Mouse (Mus musculus): ENCODE data around the gene Gm17364. TPM values are rescaled to one million over a fixed set of nuclear protein-coding genes. Genes with fewer than 3 reads are reported as not detected.
"Not testable (repeated sequence)": the region's sequence is repeated elsewhere in the genome, so short reads cannot be mapped to it uniquely, and the experiment has no call there.

Gene Gm17364
- polyA plus RNA-seq, 1 experiment from 2014 or later = not detected

- Histone ChIP-seq H3K27ac (no peak overlapping the region), H3K9ac (no peak overlapping the region), H3K4me1 (replicated peaks) (no peaks in the 10 kb centered on the region), H3K4me3 (replicated peaks) (no peak overlapping the region), H3K4me2 (replicated peaks) (no peak overlapping the region), H3K36me3 (no peaks in the 10 kb centered on the region), H3K27me3 (replicated peaks) (no peaks in the 10 kb centered on the region), H3K9me3 (no peaks in the 10 kb centered on the region)
- 28% methylated on average over 5 of the region's 5 CpGs for WGBS
- peak; percentile 58 for ATAC-seq
These were observed 9.5 kb upstream of the Gm17364 start for GRCm38 (mm10) chr13:41283256-41283655.

GRCm38 (mm10) chr13:41280696-41281095 is 6.9 kb upstream of the Gm17364 start:
- Histone ChIP-seq H3K27ac (no peak overlapping the region), H3K4me2 (replicated peaks) (no peak overlapping the region), H3K4me1 (replicated peaks) (no peaks in the 10 kb centered on the region), H3K9ac (no peak overlapping the region), H3K27me3 (replicated peaks) (no peaks in the 10 kb centered on the region), H3K9me3 (no peaks in the 10 kb centered on the region), H3K36me3 (no peaks in the 10 kb centered on the region), H3K4me3 (replicated peaks) (no peak overlapping the region)
- ATAC-seq = no peak
- WGBS = 70% methylated on average over 5 of the region's 5 CpGs

DNA sequence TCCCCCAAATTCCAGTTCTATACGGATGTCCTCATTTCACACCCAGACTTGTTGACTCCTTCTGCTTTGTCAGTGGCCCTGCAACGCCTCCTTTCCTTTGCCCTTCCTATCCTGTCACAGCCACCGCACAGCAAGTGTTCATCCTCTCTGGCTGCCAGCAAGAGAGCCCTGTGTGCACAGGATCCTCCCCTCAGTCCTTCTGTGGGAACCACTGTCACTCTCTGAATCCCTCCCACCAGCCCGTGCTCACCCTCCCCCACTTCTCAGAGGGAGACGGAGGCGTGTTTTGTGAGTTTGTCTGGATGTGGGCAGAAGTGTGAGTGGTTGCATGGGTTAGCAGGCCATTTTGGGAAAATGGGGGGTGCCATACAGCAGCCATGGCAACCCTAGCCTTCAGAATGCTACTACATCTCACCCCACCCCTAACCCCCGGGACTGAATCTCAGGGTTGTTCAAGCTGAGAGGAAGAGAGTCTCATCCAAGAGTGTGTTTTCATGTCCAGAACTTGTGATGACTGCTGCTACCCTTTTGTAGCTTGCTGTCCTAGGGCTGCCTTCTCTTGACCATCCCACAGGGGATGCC is 5.9 kb downstream of the Gm17364 start:
- H3K4me1 ChIP-seq (replicated peaks) = no peaks in the 10 kb centered on the region
- H3K27ac ChIP-seq = no peak overlapping the region
- H3K36me3 ChIP-seq = no peaks in the 10 kb centered on the region
- no peak for ATAC-seq
- WGBS = 40% methylated on average over 7 of the region's 7 CpGs
- no peak overlapping the region for H3K4me2 ChIP-seq (replicated peaks)
- H3K9me3 ChIP-seq = no peaks in the 10 kb centered on the region
- H3K27me3 ChIP-seq (replicated peaks) = no peaks in the 10 kb centered on the region
- H3K4me3 ChIP-seq (replicated peaks) = no peak overlapping the region
- no peak overlapping the region for H3K9ac ChIP-seq

DNA sequence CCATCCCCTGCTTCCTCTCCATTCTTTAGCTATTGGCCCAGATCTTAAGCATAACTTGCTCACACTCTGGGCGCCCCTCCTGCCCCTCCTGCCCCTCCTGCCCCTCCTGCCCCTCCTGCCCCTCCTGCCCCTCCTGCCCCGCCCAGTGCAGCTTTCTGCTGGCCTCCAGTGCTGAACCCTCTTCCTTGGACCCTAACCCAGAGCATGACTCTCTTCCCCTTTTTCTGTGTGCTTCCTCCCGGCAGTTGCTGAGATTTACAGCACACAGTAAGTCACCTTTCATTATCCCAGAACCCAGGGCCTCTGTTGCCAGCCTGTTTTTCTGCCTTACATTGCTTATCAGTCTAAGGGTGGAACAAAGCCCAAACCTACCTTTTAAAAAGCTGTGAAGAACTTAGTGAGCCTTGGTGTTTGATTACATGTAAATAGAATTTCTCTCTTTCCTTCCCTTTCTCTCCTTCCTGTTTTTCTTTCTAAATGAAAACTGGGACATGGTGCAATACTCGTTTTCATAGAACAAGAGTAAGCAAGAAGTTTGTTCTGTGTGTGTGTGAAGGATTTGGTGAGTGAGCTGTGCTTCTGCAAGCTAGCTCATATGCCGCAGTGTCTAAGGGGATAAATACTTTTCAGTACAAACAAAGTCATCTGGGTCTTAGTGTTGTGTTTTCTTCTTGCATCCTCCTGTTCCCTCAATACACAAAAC is 10.3 kb downstream of the Gm17364 start:
- no peaks in the 10 kb centered on the region for H3K36me3 ChIP-seq
- no peaks in the 10 kb centered on the region for H3K4me1 ChIP-seq (replicated peaks)
- H3K27me3 ChIP-seq (replicated peaks) = no peaks in the 10 kb centered on the region
- no peak overlapping the region for H3K27ac ChIP-seq
- no peaks in the 10 kb centered on the region for H3K9me3 ChIP-seq
- ATAC-seq = no peak
- H3K4me2 ChIP-seq (replicated peaks) = no peak overlapping the region
- WGBS = 74% methylated on average over 5 of the region's 5 CpGs
- H3K9ac ChIP-seq = no peak overlapping the region
- H3K4me3 ChIP-seq (replicated peaks) = no peak overlapping the region

DNA sequence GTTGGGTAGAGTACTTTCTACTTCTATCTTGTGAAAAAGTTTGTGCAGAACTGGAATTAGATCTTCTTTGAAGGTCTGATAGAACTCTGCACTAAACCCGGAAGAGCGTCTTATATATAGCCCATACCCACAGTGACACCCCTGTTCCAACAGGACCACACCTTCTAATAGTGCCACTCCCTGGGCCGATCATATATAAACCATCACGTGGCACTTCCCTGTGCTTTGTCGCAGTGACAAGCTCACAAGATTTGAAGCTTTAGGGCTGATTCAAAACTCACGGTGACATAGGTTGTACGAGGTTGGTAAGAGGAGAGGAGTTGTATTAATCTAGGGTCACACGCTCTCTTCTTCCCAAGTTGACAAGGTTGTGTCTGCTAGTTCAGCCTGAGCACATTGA is 12.2 kb downstream of the Gm17364 start:
- H3K27me3 ChIP-seq (replicated peaks); H3K9ac ChIP-seq; H3K27ac ChIP-seq; H3K4me3 ChIP-seq (replicated peaks); H3K36me3 ChIP-seq; H3K4me2 ChIP-seq (replicated peaks); H3K9me3 ChIP-seq; H3K4me1 ChIP-seq (replicated peaks): not testable (repeated sequence)
- WGBS = 91% methylated on average over 8 of the region's 8 CpGs
- ATAC-seq = peak; percentile 51; the same call in 1 of the 2 replicates

DNA sequence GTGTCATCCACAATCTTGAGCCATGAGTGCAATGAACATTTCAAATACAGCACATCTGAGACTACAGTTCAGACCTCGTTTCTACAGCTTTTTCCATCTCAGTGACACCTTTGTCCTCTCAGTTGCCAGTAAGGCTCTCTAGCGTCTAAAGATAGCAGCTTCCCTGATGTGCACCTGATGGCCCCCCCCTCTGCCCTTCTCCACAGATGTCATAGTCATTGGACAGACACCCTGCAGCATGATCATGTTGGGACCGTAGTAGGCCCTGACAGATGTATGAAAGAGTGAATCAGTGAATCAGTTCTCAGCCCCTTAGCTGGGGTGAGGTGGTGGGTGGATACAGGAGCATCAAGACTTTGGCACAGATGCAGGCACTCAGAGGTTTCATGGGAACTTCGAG is 15.9 kb downstream of the Gm17364 start:
- no peak overlapping the region for H3K4me2 ChIP-seq (replicated peaks)
- no peaks in the 10 kb centered on the region for H3K36me3 ChIP-seq
- H3K27ac ChIP-seq = no peak overlapping the region
- no peaks in the 10 kb centered on the region for H3K27me3 ChIP-seq (replicated peaks)
- no peaks in the 10 kb centered on the region for H3K9me3 ChIP-seq
- H3K9ac ChIP-seq = no peak overlapping the region
- H3K4me1 ChIP-seq (replicated peaks) = no peaks in the 10 kb centered on the region
- ATAC-seq = no peak
- 83% methylated on average over 4 of the region's 4 CpGs for WGBS
- H3K4me3 ChIP-seq (replicated peaks) = no peak overlapping the region

DNA sequence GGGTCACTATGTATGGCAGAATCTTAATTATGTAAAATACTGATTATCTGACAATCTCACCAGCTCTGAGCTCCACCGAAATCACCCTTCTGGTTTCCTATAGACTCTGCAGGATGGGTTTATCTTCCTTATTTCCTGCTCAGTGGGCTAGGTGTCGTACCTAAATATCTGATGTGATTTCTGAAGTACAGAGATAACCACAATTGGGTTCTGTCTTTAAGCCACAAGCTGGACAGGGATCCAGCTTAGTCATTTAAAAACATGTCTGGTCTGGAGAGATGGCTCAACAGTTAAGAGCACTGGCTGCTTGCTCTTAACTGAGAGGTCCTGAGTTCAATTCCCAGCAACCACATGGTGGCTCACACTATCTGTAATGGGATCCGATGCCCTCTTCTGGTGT is 16.8 kb downstream of the Gm17364 start:
- Histone ChIP-seq H3K9ac (no peak overlapping the region), H3K36me3 (no peaks in the 10 kb centered on the region), H3K4me3 (replicated peaks) (no peak overlapping the region), H3K4me2 (replicated peaks) (no peak overlapping the region), H3K9me3 (no peaks in the 10 kb centered on the region), H3K27me3 (replicated peaks) (no peaks in the 10 kb centered on the region), H3K27ac (no peak overlapping the region), H3K4me1 (replicated peaks) (peaks cover under 1% of the 10 kb centered on the region; the same call in 1 of the 2 replicates)
- WGBS = 86% methylated on average over 3 of the region's 3 CpGs
- no peak for ATAC-seq

DNA sequence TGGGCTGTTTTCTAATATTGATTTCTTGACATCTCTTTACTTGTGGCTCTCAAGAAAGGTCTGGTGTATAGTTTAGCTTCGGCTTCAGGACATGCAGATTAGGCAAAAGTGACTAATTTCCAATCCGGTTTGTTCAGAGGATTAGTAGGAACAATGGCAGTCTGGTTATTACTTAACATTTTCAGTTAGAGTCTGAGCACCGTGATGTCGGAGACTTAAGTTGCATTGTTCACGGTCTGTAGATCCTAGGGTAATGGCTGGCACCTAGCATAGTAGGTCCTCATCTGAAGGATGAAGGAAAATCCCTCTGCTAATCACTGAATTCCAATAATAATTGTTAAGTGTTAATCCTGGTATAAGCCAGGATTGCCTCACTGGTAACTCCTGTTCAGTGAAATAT is 17.7 kb downstream of the Gm17364 start:
- no peaks in the 10 kb centered on the region for H3K9me3 ChIP-seq
- no peaks in the 10 kb centered on the region for H3K27me3 ChIP-seq (replicated peaks)
- no peak for ATAC-seq
- no peak overlapping the region for H3K27ac ChIP-seq
- H3K4me3 ChIP-seq (replicated peaks) = no peak overlapping the region
- H3K4me2 ChIP-seq (replicated peaks) = no peak overlapping the region
- H3K9ac ChIP-seq = no peak overlapping the region
- 91% methylated on average over 5 of the region's 5 CpGs for WGBS
- peaks cover 6% of the 10 kb centered on the region; the same call in 1 of the 2 replicates for H3K4me1 ChIP-seq (replicated peaks)
- no peaks in the 10 kb centered on the region for H3K36me3 ChIP-seq

GRCm38 (mm10) chr13:41252736-41253135 is 21.0 kb downstream of the Gm17364 start:
- Histone ChIP-seq H3K9me3 (no peaks in the 10 kb centered on the region), H3K27ac (no peak overlapping the region), H3K27me3 (replicated peaks) (no peaks in the 10 kb centered on the region), H3K4me3 (replicated peaks) (no peak overlapping the region), H3K4me1 (replicated peaks) (peaks cover 7% of the 10 kb centered on the region; the same call in 1 of the 2 replicates), H3K36me3 (no peaks in the 10 kb centered on the region), H3K4me2 (replicated peaks) (no peak overlapping the region), H3K9ac (no peak overlapping the region)
- ATAC-seq = no peak
- WGBS = 90% methylated on average over 7 of the region's 7 CpGs

GRCm38 (mm10) chr13:41252141-41252540 is 21.6 kb downstream of the Gm17364 start:
- H3K9ac ChIP-seq = no peak overlapping the region
- H3K4me2 ChIP-seq (replicated peaks) = peak overlapping the region; percentile 24; the same call in 1 of the 2 replicates
- H3K27me3 ChIP-seq (replicated peaks) = no peaks in the 10 kb centered on the region
- peaks cover 7% of the 10 kb centered on the region; the same call in 1 of the 2 replicates for H3K4me1 ChIP-seq (replicated peaks)
- ATAC-seq = no peak
- peak overlapping the region; percentile 52; the same call in 1 of the 2 replicates for H3K27ac ChIP-seq
- H3K4me3 ChIP-seq (replicated peaks) = no peak overlapping the region
- WGBS = 65% methylated on average over 6 of the region's 6 CpGs
- no peaks in the 10 kb centered on the region for H3K9me3 ChIP-seq
- H3K36me3 ChIP-seq = no peaks in the 10 kb centered on the region

DNA sequence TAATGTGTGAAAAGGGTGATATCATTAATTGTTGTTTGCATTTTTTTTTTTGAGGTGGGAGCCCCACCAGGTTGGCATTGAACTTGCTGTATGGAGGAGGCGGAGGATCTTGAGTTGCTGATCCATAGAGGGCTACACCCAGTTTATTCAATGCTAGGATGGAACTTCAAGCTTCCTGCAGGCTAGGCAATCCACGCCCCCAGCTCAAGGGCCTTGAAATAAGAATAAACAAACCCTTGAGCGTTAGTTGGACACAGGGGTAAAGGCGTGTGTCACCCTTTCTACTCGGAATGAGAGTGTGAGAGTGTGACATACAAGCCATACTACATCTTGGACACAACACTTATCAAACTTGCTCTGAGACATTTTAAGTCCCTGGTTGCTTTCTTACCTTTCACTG is 22.1 kb downstream of the Gm17364 start:
- Histone ChIP-seq H3K27me3 (replicated peaks) (no peaks in the 10 kb centered on the region), H3K36me3 (no peaks in the 10 kb centered on the region), H3K9me3 (no peaks in the 10 kb centered on the region), H3K9ac (no peak overlapping the region), H3K4me2 (replicated peaks) (peak overlapping the region; percentile 24; the same call in 1 of the 2 replicates), H3K4me1 (replicated peaks) (peaks cover 7% of the 10 kb centered on the region; the same call in 1 of the 2 replicates), H3K27ac (peak overlapping the region; percentile 52), H3K4me3 (replicated peaks) (no peak overlapping the region)
- ATAC-seq = no peak
- WGBS = 27% methylated on average over 5 of the region's 5 CpGs

DNA sequence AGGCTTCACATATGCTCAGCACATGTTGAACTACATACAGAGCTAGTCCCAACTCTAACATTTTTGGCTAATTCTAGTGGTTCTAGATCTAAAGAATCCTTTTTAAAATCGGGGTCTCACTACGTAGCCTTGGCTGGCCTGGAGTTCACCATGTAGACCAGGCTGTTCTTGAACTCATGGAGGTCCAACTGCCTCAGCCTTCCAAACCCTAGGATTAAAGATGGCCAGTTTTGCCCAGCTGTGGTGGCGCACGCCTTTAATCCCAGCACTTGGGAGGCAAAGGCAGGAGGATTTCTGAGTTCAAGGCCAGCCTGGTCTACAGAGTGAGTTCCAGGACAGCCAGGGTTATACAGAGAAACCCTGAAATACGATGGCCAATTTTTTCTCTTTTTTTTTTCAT is 22.5 kb downstream of the Gm17364 start:
- not testable (repeated sequence) for H3K27me3 ChIP-seq (replicated peaks); ATAC-seq; H3K4me1 ChIP-seq (replicated peaks); H3K9ac ChIP-seq; H3K36me3 ChIP-seq; H3K4me3 ChIP-seq (replicated peaks); H3K9me3 ChIP-seq
- WGBS = 83% methylated on average over 5 of the region's 5 CpGs
- peak overlapping the region; percentile 77; the same call in 1 of the 2 replicates for H3K4me2 ChIP-seq (replicated peaks)
- 0 out of 2 replicates have a peak overlapping the region, but pooled peaks have one; percentile 13 for H3K27ac ChIP-seq
